Mouse (Mus musculus) CH12F3 (cell line): ENCODE measurements around the gene Ywhaq.
"Not testable (repeated sequence)": the region's sequence is repeated elsewhere in the genome, so short reads cannot be mapped to it uniquely, and the experiment has no call there.

Experiments
- in situ Hi-C: fragments of 300-500 bp; cut with MboI; formaldehyde crosslinking; loops from 2 replicates; pipeline ENCODE4 v1.14.3; 2020; ENCODE audit warnings: low sequenced_read_pairs

Gene Ywhaq

DNA sequence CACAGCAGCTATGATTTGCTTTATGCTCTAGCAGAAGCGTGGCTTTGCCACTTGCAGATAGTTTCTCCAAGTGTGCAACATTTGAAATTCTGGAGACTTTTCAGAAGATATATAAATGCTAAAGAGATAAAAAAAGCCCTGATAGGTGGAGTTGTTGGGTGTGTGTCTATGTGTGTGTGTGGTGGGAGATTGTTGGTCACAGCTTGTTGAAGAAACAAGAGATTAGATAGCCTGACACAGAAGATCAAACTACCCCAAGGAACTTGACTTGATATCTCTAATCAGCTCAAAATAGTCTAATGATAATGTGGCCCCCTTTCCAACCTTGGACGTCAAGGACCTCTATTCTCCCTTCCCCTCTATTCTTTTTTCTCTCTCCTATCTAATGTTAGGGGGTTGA is 6.8 kb downstream of the Ywhaq start:
- in situ Hi-C loops = no loop called here

DNA sequence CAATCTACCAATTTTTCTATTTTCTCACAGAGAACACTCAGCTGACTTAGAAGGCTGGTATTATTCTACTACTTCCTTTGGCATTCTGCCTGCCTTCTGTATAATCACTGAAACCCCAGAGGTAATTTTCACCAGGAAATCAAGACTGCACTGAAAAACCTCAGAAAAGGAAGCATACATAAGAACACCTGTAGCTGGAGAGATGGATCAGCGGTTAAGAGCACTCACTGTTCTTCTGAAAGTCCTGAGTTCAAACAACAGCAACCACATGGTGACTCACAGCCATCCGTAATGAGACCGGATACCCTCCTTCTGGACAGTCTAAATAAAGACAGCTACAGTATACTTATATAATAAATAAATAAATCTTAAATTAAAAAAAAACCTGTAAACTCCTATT is 7.8 kb downstream of the Ywhaq start:
- in situ Hi-C loops = no loop called here

DNA sequence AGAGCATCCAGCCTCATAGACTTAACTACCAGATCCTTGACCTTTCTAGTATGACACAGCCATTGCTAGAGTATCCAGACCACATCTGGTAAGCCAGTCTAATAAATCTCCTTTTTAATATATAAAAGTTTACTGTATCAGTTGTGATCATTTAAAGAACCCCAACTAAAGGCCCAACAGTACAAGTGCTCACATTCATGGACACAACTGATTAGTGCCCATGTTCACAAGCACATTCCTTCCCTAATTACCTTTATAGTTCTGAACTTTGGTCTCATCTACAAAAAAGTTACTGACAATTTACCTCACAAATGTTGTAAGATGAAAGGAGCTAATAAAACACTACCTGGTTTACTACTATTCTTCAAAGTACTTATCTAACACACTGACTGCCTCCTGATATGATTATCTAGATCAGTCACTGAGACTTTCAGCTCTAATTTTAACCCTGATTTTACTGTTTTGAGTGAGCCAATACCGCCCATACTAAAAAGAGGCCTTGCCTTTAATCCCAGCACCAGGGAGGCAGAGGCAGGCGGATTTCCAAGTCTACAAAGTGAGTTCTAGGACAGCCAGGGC is 8.6 kb downstream of the Ywhaq start:
- in situ Hi-C loops = no loop called here

DNA sequence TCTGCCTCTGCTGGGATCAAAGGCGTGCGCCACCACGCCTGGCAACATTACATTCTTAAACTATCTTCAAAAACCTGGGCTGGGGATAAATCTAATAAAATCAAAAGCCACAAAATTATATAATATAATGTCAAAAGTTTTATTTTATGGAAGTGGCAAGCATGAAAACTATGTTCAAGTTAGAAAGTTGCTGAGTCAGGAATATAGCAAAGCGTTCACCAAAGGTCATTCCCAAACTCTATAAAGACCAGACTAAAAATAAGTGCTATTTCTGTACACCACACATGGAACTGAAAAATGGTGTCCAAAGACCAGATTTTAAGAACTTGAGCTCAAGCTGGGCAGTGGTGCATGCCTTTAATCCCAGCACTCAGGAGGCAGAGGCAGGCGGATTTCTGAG is 14.7 kb downstream of the Ywhaq start:
- in situ Hi-C loops = no loop called here

GRCm38 (mm10) chr12:21386201-21386600 is 31.2 kb downstream of the Ywhaq start:
- in situ Hi-C loops = no loop called here

- in situ Hi-C loops = not testable (repeated sequence)
These were observed 38.6 kb downstream of the Ywhaq start for GRCm38 (mm10) chr12:21378765-21379346.

- in situ Hi-C loops = no loop called here
These were observed 41.9 kb downstream of the Ywhaq start for GRCm38 (mm10) chr12:21375376-21376157.

GRCm38 (mm10) chr12:21373820-21374475 is 43.5 kb downstream of the Ywhaq start:
- in situ Hi-C loops = no loop called here

GRCm38 (mm10) chr12:21373100-21373819 is 44.2 kb downstream of the Ywhaq start, which contains the start of gene Adam17:
Gene Adam17 (minus strand): TSS chr12:21373632.
- in situ Hi-C loops = no loop called here

DNA sequence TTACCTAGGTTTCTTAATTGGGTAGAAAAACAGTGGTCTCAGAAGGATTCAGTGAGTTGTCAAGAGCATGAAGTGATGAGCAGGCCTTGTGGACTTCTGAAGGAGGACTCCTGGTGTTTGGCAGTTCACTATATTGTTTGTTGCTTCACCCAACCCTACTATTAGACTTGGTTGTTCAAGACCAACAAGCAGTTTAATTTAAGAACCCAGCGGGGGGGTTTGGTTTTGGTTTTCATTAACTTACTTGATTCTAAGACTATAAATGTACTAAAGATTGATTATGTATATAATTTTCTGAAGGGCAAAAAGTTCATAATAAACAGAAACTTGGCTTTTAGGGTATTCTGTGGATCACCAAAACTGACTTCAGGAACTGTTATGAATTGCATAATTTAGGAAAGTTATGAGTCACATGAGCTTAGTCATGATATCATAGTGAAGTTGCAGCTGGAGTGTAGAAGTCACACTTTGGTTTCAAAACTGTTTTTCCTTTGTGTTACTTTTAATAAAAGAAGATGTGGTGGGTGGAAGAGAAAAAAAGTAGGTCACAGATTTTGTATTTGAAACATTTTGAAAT is 47.3 kb downstream of the Ywhaq start:
- in situ Hi-C loops = no loop called here

- in situ Hi-C loops = no loop called here
These were observed 48.4 kb downstream of the Ywhaq start for GRCm38 (mm10) chr12:21369087-21369410.

DNA sequence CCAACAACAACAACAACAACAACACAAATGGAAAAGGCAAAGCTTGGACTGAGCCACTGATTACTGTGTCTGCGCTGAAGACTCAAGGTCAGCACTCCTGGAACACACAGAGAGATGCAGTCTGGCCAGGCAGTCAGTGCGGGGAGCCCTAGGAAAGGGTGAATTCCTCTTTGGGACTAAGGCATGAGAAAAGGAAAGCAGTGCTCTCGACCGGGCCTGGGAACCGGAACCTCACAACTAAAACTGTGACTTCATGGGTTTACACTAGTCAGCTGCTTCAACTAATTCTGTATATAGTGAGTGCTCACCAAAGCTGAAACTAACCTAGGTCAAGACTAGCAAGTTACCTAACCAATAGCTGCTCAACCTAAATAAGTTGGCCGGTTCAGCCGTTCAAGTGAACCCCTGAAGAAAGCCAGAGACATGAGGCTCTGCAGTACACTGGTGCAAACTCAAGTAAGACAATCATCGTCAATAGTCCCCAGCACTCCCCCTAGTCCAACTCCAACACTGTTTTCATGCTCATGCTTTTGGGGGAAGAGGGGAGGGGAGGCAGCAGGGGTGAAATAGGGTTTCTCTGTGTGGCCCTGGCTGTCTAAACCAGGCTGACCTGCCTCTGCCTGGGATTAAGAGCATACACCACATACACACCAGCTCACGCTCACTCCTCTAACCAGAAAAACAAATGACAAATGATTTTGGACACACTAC is 48.9 kb downstream of the Ywhaq start:
- in situ Hi-C loops = no loop called here

- in situ Hi-C loops = no loop called here
These were observed 52.6 kb downstream of the Ywhaq start for GRCm38 (mm10) chr12:21364624-21365435.

GRCm38 (mm10) chr12:21363195-21363594 is 54.2 kb downstream of the Ywhaq start:
- in situ Hi-C loops = no loop called here

DNA sequence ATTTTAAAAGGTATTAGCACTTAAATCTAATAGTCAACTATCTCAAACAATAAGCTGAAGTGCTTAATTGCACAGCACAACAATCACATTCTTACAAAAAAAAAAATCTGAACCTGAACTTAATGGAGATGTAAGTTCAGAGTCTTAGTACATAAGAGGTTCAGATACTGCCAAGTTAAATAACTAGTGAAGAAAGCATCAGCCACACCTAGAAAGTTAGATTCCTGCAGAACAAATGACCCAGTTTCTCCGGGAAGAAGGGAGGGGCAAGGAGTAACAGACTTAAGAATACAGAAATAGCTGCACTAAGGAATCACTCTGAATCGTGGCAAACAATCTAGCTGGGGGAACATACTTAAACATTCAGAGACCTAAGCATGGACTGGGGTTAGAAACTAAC is 54.8 kb downstream of the Ywhaq start:
- in situ Hi-C loops = no loop called here

GRCm38 (mm10) chr12:21353681-21354080 is 63.8 kb downstream of the Ywhaq start:
- in situ Hi-C loops = no loop called here

GRCm38 (mm10) chr12:21350113-21350876 is 67.1 kb downstream of the Ywhaq start:
- in situ Hi-C loops = no loop called here

GRCm38 (mm10) chr12:21346972-21347371 is 70.5 kb downstream of the Ywhaq start:
- in situ Hi-C loops = no loop called here

- in situ Hi-C loops = no loop called here
These were observed 76.8 kb downstream of the Ywhaq start for GRCm38 (mm10) chr12:21340674-21341073.
